Mouse (Mus musculus) central nervous system, embryonic 18 days (tissue): Measurements from ENCODE around the gene Zfp385b. TPM values are rescaled to one million over a fixed set of nuclear protein-coding genes. Genes with fewer than 3 reads are reported as not detected.

ENCODE experiments used
- polyA plus RNA-seq: library from polyadenylated mRNA; depleted of rRNA; stranded (reverse); fragments of >200 nt; gene quantifications from 2 replicates; pipeline ENCODE4 v1.2.3, GENCODE M21; 2012; rRNA removed

The Zfp385b gene
- 15.7 and 16.3 TPM in 2 replicates for polyA plus RNA-seq

GRCm38 (mm10) chr2:77819539-77819938 lies at the start of gene Zfp385b:
TSS of gene Zfp385b (minus strand) at chr2:77819639.

Other genes with a start within 250 kb of the Zfp385b start
- 27.1 and 28.1 TPM in 2 replicates for gene Cwc22, start 126.7 kb upstream of the Zfp385b start, polyA plus RNA-seq